Mouse (Mus musculus): ENCODE results near the gene Hsd17b2. TPM values are rescaled to one million over a fixed set of nuclear protein-coding genes. Genes with fewer than 3 reads are reported as not detected.

Hsd17b2 gene
- polyA plus RNA-seq, 1 experiment from 2014 or later: not detected

GRCm38 (mm10) chr8:117683925-117684472 lies 17.7 kb upstream of the Hsd17b2 start:
- ATAC-seq (replicated peaks): no peak
- H3K4me3 ChIP-seq: no peak overlapping the region
- H3K4me1 ChIP-seq: no peaks in the 10 kb centered on the region
- H3K9ac ChIP-seq (replicated peaks): no peak overlapping the region
- H3K9me3 ChIP-seq: no peaks in the 10 kb centered on the region
- no peak overlapping the region for H3K4me2 ChIP-seq (replicated peaks)
- no peak overlapping the region for H3K27ac ChIP-seq (replicated peaks)
- H3K36me3 ChIP-seq: no peaks in the 10 kb centered on the region
- 85% methylated on average over 10 of the region's 10 CpGs for WGBS
- no peaks in the 10 kb centered on the region for H3K27me3 ChIP-seq

- no peak overlapping the region for H3K9ac ChIP-seq (replicated peaks)
- H3K4me1 ChIP-seq: no peaks in the 10 kb centered on the region
- 78% methylated on average over 11 of the region's 11 CpGs for WGBS
These were observed 17.2 kb upstream of the Hsd17b2 start for GRCm38 (mm10) chr8:117684504-117684903.

GRCm38 (mm10) chr8:117687890-117688289 lies 13.8 kb upstream of the Hsd17b2 start:
- H3K27me3 ChIP-seq: no peaks in the 10 kb centered on the region
- no peak for ATAC-seq (replicated peaks)
- no peak overlapping the region for H3K4me3 ChIP-seq
- H3K9me3 ChIP-seq: no peaks in the 10 kb centered on the region
- H3K4me2 ChIP-seq (replicated peaks): no peak overlapping the region
- H3K9ac ChIP-seq (replicated peaks): no peak overlapping the region
- H3K27ac ChIP-seq (replicated peaks): no peak overlapping the region
- WGBS: 88% methylated on average over 7 of the region's 7 CpGs
- H3K4me1 ChIP-seq: no peaks in the 10 kb centered on the region
- H3K36me3 ChIP-seq: no peaks in the 10 kb centered on the region

More at GRCm38 (mm10) chr8:117684504-117684903, 17.2 kb upstream of the Hsd17b2 start:
- no peak overlapping the region for H3K4me2 ChIP-seq (replicated peaks)
- H3K4me3 ChIP-seq: no peak overlapping the region
- H3K27me3 ChIP-seq: no peaks in the 10 kb centered on the region
- no peak for ATAC-seq (replicated peaks)
- H3K27ac ChIP-seq (replicated peaks): no peak overlapping the region
- no peaks in the 10 kb centered on the region for H3K9me3 ChIP-seq
- H3K36me3 ChIP-seq: no peaks in the 10 kb centered on the region

GRCm38 (mm10) chr8:117692131-117692530 lies 9.6 kb upstream of the Hsd17b2 start:
- Histone ChIP-seq H3K9me3 (no peaks in the 10 kb centered on the region), H3K9ac (replicated peaks) (no peak overlapping the region), H3K27me3 (no peaks in the 10 kb centered on the region), H3K4me2 (replicated peaks) (no peak overlapping the region), H3K27ac (replicated peaks) (no peak overlapping the region), H3K4me3 (no peak overlapping the region), H3K4me1 (no peaks in the 10 kb centered on the region), H3K36me3 (no peaks in the 10 kb centered on the region)
- 83% methylated on average over 4 of the region's 4 CpGs for WGBS
- no peak for ATAC-seq (replicated peaks)

- Histone ChIP-seq H3K4me2 (replicated peaks) (no peak overlapping the region), H3K9me3 (no peaks in the 10 kb centered on the region), H3K4me3 (no peak overlapping the region), H3K4me1 (no peaks in the 10 kb centered on the region), H3K36me3 (no peaks in the 10 kb centered on the region), H3K27me3 (no peaks in the 10 kb centered on the region), H3K27ac (replicated peaks) (no peak overlapping the region), H3K9ac (replicated peaks) (no peak overlapping the region)
- 87% methylated on average over 1 of the region's 1 CpGs for WGBS
- no peak for ATAC-seq (replicated peaks)
These were observed 6.1 kb upstream of the Hsd17b2 start for GRCm38 (mm10) chr8:117695636-117696035.

GRCm38 (mm10) chr8:117697248-117697647 lies 4.5 kb upstream of the Hsd17b2 start:
- WGBS: 40% methylated on average over 5 of the region's 5 CpGs
- Histone ChIP-seq H3K4me1 (0 out of 2 replicates have a peak, but pooled peaks cover 4% of the 10 kb centered on the region), H3K27ac (replicated peaks) (no peak overlapping the region), H3K36me3 (no peaks in the 10 kb centered on the region), H3K4me3 (no peak overlapping the region), H3K9ac (replicated peaks) (no peak overlapping the region), H3K9me3 (no peaks in the 10 kb centered on the region), H3K4me2 (replicated peaks) (no peak overlapping the region), H3K27me3 (no peaks in the 10 kb centered on the region)
- ATAC-seq (replicated peaks): no peak

DNA sequence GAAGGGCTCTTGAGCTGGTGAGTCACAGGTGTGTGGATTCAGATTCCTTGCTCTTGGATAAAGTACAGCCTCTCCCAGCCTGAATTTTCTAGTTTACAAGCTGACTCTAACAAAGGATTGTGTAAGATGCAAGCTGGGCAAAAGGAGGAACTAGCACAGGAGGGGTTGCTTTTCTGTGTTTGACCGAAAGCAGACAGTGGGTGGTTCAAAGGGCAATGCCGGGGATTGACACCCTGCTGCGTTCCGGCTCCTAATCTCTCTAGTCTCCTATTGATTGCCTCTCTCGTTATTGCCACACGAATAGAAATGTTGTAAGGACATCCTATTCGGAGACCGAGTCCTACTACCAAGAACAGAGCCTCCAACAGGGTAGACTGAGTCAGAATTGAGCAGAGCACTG lies 1.0 kb upstream of the Hsd17b2 start:
- Histone ChIP-seq H3K36me3 (no peaks in the 10 kb centered on the region), H3K4me1 (peaks cover 13% of the 10 kb centered on the region; the same call in 1 of the 2 replicates), H3K9ac (replicated peaks) (no peak overlapping the region), H3K27ac (replicated peaks) (no peak overlapping the region), H3K4me2 (replicated peaks) (no peak overlapping the region), H3K4me3 (no peak overlapping the region), H3K9me3 (no peaks in the 10 kb centered on the region), H3K27me3 (no peaks in the 10 kb centered on the region)
- no peak for ATAC-seq (replicated peaks)
- WGBS: 15% methylated on average over 8 of the region's 8 CpGs

DNA sequence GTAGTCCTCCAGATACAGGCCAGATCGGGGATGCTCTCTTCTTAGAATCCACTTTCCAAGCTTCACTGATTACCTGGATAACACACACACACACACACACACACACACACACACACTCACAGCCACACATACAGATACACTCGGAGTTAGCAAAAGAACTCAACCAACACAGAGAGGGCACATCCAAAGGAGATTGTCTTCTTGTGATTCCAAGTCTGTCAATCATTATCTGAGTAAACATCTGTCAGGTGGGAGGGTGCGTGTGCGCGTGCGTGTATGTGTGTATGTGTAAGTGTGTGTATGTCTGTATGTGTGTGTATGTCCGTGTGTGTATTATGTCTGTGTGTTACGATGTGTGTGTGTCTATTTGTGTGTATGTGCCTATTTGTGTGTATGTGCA lies 458 bp upstream of the Hsd17b2 start:
- Histone ChIP-seq H3K4me2 (replicated peaks) (no peak overlapping the region), H3K4me1 (peaks cover 13% of the 10 kb centered on the region; the same call in 1 of the 2 replicates), H3K27ac (replicated peaks) (no peak overlapping the region), H3K4me3 (no peak overlapping the region), H3K27me3 (no peaks in the 10 kb centered on the region), H3K36me3 (no peaks in the 10 kb centered on the region), H3K9me3 (no peaks in the 10 kb centered on the region), H3K9ac (replicated peaks) (no peak overlapping the region)
- no peak for ATAC-seq (replicated peaks)
- WGBS: 86% methylated on average over 8 of the region's 8 CpGs

GRCm38 (mm10) chr8:117702701-117703100 lies 997 bp downstream of the Hsd17b2 start:
- H3K9me3 ChIP-seq: no peaks in the 10 kb centered on the region
- no peaks in the 10 kb centered on the region for H3K27me3 ChIP-seq
- H3K27ac ChIP-seq (replicated peaks): no peak overlapping the region
- WGBS: 21% methylated on average over 10 of the region's 10 CpGs
- ATAC-seq (replicated peaks): no peak
- no peak overlapping the region for H3K4me2 ChIP-seq (replicated peaks)
- H3K4me1 ChIP-seq: peaks cover 13% of the 10 kb centered on the region; the same call in 1 of the 2 replicates
- no peaks in the 10 kb centered on the region for H3K36me3 ChIP-seq
- H3K4me3 ChIP-seq: no peak overlapping the region
- H3K9ac ChIP-seq (replicated peaks): no peak overlapping the region

- H3K36me3 ChIP-seq: no peaks in the 10 kb centered on the region
- no peaks in the 10 kb centered on the region for H3K27me3 ChIP-seq
- H3K9me3 ChIP-seq: no peaks in the 10 kb centered on the region
- no peak overlapping the region for H3K27ac ChIP-seq (replicated peaks)
- no peak overlapping the region for H3K9ac ChIP-seq (replicated peaks)
- no peak for ATAC-seq (replicated peaks)
- WGBS: 92% methylated on average over 4 of the region's 4 CpGs
- no peak overlapping the region for H3K4me2 ChIP-seq (replicated peaks)
- H3K4me1 ChIP-seq: peaks cover 13% of the 10 kb centered on the region; the same call in 1 of the 2 replicates
- no peak overlapping the region for H3K4me3 ChIP-seq
These were observed 4.4 kb downstream of the Hsd17b2 start for GRCm38 (mm10) chr8:117706141-117706540.

DNA sequence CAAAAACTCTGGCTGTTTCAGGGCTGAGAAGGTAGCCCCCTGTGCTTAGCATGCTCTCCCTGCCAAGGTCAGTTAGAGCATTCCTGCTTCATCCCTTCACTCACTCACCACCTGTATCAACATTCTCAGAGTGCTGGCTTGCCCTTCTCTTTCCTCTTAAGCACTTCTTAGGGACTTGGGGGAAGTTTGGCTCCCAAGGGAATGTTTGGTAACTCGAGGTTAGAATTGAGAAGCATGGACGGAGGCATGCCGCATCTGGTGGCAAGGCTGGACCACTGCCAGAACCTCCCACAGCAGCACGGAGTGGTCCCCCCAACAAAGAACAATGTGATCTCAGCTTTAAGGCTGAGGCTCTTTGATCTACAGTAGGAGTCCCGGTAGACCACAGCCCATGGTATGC lies 10.5 kb downstream of the Hsd17b2 start:
- ATAC-seq (replicated peaks): no peak
- H3K4me1 ChIP-seq: no peaks in the 10 kb centered on the region
- no peak overlapping the region for H3K4me2 ChIP-seq (replicated peaks)
- H3K27me3 ChIP-seq: no peaks in the 10 kb centered on the region
- no peak overlapping the region for H3K4me3 ChIP-seq
- 31% methylated on average over 5 of the region's 5 CpGs for WGBS
- no peak overlapping the region for H3K9ac ChIP-seq (replicated peaks)
- H3K36me3 ChIP-seq: no peaks in the 10 kb centered on the region
- H3K9me3 ChIP-seq: no peaks in the 10 kb centered on the region
- H3K27ac ChIP-seq (replicated peaks): no peak overlapping the region

DNA sequence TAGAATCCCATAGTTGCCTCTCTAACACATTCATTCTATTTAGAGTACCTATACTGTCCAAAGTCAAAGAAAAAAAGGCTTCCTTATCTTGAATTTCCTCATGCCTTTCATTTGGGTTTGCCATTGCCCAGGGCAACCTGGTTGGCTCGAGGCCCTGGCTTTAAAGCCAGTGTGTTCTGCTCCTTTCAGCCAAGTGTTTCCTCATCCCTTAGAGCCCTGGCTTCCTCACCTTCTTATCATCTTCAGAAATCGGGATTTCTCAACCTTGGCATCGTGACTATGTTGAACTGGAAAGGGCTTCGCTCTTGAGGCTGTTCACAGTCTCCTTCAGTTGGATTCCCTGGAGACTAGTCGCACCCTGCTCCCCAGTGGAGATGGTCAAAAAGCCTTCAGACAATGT lies 12.9 kb downstream of the Hsd17b2 start:
- no peak for ATAC-seq (replicated peaks)
- no peaks in the 10 kb centered on the region for H3K9me3 ChIP-seq
- H3K4me2 ChIP-seq (replicated peaks): no peak overlapping the region
- H3K4me3 ChIP-seq: no peak overlapping the region
- H3K27me3 ChIP-seq: no peaks in the 10 kb centered on the region
- no peak overlapping the region for H3K9ac ChIP-seq (replicated peaks)
- H3K4me1 ChIP-seq: no peaks in the 10 kb centered on the region
- H3K27ac ChIP-seq (replicated peaks): no peak overlapping the region
- 85% methylated on average over 5 of the region's 5 CpGs for whole genome bisulfite sequencing
- H3K36me3 ChIP-seq: no peaks in the 10 kb centered on the region

DNA sequence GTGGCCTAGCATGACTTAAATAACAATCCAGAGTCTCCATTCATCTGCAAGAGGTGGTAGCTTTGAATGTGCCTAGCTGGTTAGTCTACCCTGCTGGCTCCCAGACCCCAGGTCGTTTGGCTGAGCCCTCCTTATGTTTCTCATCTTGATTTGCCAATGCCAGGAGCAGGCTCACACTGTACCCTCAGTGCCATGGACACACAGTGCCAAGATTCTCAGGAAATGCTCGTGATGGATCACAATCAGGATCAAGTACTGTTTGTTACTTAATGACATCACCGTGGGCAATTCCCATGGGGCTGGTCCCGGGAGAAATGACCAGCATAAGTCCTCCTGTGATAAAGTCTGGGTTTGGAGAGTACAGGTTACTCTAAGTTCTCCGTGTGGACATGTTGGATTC lies 14.2 kb downstream of the Hsd17b2 start:
- Histone ChIP-seq H3K9ac (replicated peaks) (no peak overlapping the region), H3K4me2 (replicated peaks) (no peak overlapping the region), H3K36me3 (no peaks in the 10 kb centered on the region), H3K27me3 (no peaks in the 10 kb centered on the region), H3K4me1 (no peaks in the 10 kb centered on the region), H3K9me3 (no peaks in the 10 kb centered on the region), H3K27ac (replicated peaks) (no peak overlapping the region), H3K4me3 (no peak overlapping the region)
- WGBS: 80% methylated on average over 5 of the region's 5 CpGs
- no peak for ATAC-seq (replicated peaks)
